Mouse (Mus musculus) cerebellum, adult 2 months (tissue): ENCODE results near the gene Rxfp3. TPM values are rescaled to one million over a fixed set of nuclear protein-coding genes. Genes with fewer than 3 reads are reported as not detected.

Experiments used
- DNase-seq, 2 experiments: peaks; one replicate each; pipeline ENCODE4 v3.0.0; 2021
- H3K27ac ChIP-seq: fragments of 200-500 bp; 2 replicates; pipeline ENCODE4 v1.5.1; 2012; ENCODE audit warnings: low read length, control low read depth, inconsistent platforms; ENCODE audit not compliant: insufficient read depth
- H3K27me3 ChIP-seq: fragments of 200-500 bp; 2 replicates; pipeline ENCODE4 v1.6.1; 2012; ENCODE audit warnings: inconsistent platforms, mild to moderate bottlenecking, low read length, moderate library complexity; ENCODE audit not compliant: control insufficient read depth, insufficient read depth
- H3K4me1 ChIP-seq: fragments of 200-500 bp; 2 replicates; pipeline ENCODE4 v1.6.1; 2011; ENCODE audit warnings: low read length; ENCODE audit not compliant: control insufficient read depth, insufficient read depth
- H3K4me3 ChIP-seq: fragments of 200-500 bp; replicated peaks from 2 replicates; pipeline ENCODE3; 2011; ENCODE audit warnings: mild to moderate bottlenecking, low read depth, low read length, control low read depth; ENCODE audit not compliant: insufficient read depth
- CTCF ChIP-seq: fragments of 200-500 bp; IDR thresholded peaks from 2 replicates; pipeline ENCODE4 v1.5.1; 2011; ENCODE audit warnings: low read depth, mild to moderate bottlenecking, control low read depth, low read length, moderate library complexity, borderline replicate concordance; ENCODE audit not compliant: insufficient read depth
- POLR2A ChIP-seq: fragments of 200-500 bp; IDR thresholded peaks from 2 replicates; pipeline ENCODE4 v1.6.1; 2011; ENCODE audit warnings: low read length, control low read depth, borderline replicate concordance; ENCODE audit not compliant: insufficient read depth
- WGBS: fragments of 180-500 bp; shearing (Covaris S2); methylation state at CpG from one replicate; pipeline ENCODE4 v1.1.7; 2018; 5-methylcytosine and 5-hydroxymethylcytosine counted together
- polyA plus RNA-seq: library from polyadenylated mRNA; depleted of rRNA; stranded (reverse); fragments of >200 nt; gene quantifications from 2 replicates; pipeline ENCODE4 v1.2.3, GENCODE M21; 2012

Rxfp3 gene
- polyA plus RNA-seq, 1 experiment: 0.33 TPM

DNA sequence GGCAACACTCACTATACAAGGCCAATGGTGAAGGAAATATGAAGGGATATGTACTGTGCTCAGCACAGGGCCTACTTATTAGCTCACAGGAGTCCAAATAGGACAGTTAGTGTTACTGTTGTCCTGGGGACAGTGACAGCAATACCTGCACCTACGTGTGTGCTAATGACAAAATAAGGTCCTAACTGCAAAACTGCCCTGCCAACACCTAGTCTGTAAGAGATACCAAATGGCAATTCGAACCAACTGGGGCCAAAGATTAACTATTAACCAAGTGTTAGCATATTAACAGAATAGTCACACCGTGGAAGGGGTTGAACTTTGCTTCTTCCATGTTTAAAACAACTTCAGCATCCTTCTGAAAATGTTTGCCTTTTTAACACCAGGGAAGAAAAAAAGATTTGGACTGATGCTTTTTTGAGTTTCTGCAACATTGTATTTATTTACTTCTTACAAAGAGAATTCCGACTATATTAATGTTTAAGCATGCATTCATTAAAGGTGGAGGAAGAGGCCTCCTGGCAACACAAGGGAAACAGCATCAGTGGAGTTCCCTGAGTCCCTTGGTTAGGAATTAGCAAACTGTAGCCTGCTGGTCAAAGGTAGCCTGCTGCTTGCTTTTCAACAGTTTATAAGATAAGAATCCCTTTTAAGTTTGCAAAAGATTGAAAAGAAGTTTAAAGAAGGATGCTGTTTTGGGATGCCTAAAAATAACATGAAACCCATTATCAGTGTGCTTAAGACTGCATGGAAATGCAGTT, 10.8 kb downstream of the Rxfp3 start:
- no peak overlapping the region for H3K4me3 ChIP-seq
- WGBS: 68% methylated on average over 4 of the region's 4 CpGs
- H3K27ac ChIP-seq: no peak overlapping the region
- H3K4me1 ChIP-seq: no peaks in the 10 kb centered on the region
- no peak for TF ChIP-seq POLR2A
- no peak for TF ChIP-seq CTCF
- H3K27me3 ChIP-seq: no peaks in the 10 kb centered on the region
- DNase-seq: no peak

DNA sequence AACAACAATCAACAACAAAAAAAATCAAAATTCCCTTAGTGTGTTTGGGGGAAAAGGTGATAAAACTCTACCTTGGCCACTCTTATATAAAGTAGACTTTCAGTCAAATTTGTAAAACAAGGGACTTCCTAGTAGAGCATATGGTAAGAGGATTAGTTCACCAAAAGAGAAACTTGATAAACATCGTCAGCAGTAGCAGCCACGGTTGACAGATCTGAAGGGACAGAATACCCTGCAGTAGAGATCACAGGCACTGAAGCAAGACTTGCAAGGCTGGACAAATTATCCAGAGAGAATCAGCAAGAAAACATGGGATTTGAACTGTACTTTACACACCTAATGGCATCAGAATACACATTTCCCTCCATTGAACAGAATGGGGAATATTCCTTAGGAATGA, 22.9 kb downstream of the Rxfp3 start:
- DNase-seq: no peak
- Histone ChIP-seq H3K4me1 (no peaks in the 10 kb centered on the region), H3K27ac (no peak overlapping the region), H3K4me3 (no peak overlapping the region), H3K27me3 (no peaks in the 10 kb centered on the region)
- TF ChIP-seq POLR2A: no peak
- TF ChIP-seq CTCF: no peak
- WGBS: 32% methylated on average over 2 of the region's 2 CpGs

DNA sequence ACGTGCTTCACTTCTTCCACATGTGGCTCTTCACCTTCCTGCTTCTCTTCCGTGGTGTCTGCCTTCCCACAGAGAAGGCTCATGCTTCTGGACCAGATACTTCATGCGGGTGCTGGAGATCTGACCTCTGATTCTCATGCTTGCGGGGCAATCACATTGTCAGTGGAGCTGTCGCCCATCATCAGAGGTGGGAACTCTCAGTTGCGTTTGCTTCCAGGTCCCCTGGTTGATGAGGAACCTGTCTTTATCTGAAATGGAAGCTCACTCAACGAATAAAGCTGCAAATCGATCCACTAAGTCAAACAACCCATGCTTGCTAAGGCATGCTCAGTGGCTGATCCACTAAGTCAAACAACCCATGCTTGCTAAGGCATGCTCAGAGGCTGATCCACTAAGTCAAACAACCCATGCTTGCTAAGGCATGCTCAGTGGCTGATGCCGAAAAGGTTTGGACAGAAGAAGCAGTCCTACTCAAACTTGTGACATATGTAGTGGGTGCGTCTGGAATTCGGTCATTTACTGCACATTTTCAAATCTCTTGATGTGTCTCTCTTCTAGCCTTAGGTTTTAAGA, 26.7 kb downstream of the Rxfp3 start:
- H3K4me3 ChIP-seq: no peak overlapping the region
- no peak overlapping the region for H3K27ac ChIP-seq
- TF ChIP-seq POLR2A (no peak), CTCF (no peak)
- H3K4me1 ChIP-seq: no peaks in the 10 kb centered on the region
- H3K27me3 ChIP-seq: no peaks in the 10 kb centered on the region
- DNase-seq: no peak
- 91% methylated on average over 11 of the region's 11 CpGs for WGBS

DNA sequence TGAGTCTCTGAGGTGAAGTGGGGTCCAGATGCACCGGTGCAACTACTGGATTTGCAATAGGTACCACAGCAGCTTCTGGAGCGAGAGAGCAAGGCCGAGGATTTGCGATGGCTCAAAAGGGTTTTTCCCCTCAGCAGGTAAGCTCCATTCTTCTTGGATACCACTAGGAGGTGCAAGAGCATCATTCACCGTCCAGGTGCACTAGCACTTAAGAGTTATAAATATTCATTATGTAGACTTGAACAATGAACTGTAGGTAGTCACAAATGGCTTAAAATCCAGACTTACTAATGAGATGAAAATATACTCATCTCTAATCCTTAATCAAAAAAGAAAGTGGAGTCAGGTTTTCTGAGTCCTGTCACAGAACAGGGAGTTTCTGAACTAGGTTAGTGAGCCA, 29.0 kb downstream of the Rxfp3 start:
- no peak overlapping the region for H3K27ac ChIP-seq
- TF ChIP-seq CTCF: no peak
- TF ChIP-seq POLR2A: no peak
- H3K27me3 ChIP-seq: no peaks in the 10 kb centered on the region
- no peak overlapping the region for H3K4me3 ChIP-seq
- WGBS: 28% methylated on average over 5 of the region's 5 CpGs
- no peaks in the 10 kb centered on the region for H3K4me1 ChIP-seq
- no peak for DNase-seq

DNA sequence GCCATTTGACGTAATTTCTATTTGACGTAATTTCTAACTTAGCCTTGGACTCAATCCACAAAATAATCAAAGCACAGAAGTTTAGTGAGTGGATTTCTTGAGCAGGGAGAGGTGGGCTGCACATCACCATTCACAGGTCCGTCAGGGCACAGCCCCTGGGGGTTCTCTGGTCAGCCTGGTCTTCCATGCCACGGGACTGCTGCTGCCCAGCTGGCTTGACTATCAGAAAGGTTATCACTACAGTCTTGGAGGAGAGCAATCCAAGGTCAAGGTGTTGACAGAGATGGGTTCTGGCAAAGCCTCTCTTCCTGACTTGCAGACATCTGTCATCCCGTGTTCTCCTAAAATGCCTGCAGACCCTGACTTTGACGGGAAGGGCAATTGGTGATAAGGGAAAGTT, 33.1 kb downstream of the Rxfp3 start:
- H3K4me1 ChIP-seq: no peaks in the 10 kb centered on the region
- no peak for DNase-seq
- H3K4me3 ChIP-seq: no peak overlapping the region
- WGBS: 77% methylated on average over 6 of the region's 6 CpGs
- H3K27ac ChIP-seq: no peak overlapping the region
- no peak for TF ChIP-seq CTCF
- no peak for TF ChIP-seq POLR2A
- H3K27me3 ChIP-seq: no peaks in the 10 kb centered on the region

DNA sequence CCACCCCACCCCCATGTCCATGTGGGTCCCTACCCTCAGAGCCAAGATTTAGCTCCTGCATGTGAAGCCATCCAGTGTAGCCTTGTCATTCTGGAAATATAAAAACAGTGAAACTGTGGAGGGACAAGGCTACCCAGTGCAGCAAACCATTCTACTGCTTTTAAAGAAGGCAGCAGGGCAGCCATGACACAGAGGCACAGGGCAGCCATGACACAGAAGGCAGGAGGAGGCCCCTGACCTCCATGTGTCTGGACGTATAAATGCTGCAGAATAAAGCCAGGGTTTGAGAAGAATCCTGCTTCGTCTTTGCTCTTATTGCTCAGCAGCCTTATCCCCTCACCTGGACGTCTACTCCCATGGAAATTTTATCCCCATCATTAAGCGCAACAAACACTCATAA, 34.0 kb downstream of the Rxfp3 start:
- 85% methylated on average over 4 of the region's 4 CpGs for WGBS
- Histone ChIP-seq H3K27ac (no peak overlapping the region), H3K4me1 (no peaks in the 10 kb centered on the region), H3K4me3 (no peak overlapping the region), H3K27me3 (no peaks in the 10 kb centered on the region)
- no peak for DNase-seq
- no peak for TF ChIP-seq CTCF
- no peak for TF ChIP-seq POLR2A

DNA sequence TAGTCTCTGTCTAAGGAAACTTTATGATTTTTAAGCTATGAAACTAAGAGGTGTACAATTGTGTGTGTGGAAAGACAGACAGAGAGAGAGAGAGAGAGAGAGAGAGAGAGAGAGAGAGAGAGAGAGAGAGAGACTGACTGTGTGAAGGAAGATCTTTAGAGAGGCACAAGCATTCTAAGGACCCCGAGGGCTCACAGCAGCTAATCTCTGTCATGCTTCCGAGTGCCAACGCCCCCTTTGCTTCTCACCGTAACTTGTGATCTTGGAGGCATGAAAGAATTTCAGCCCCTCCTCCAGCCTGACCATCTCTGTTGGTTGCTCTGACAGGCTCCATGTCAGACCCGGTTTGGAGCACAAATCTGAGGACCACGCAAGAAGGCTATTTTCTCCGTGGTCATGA, 37.4 kb downstream of the Rxfp3 start, which contains the start of gene Slc45a2:
Slc45a2 (plus strand) TSS at position 301 of the 400 bp plus-strand sequence.
- Histone ChIP-seq H3K27me3 (no peaks in the 10 kb centered on the region), H3K4me3 (peak within 1 kb of the TSS; percentile 32), H3K27ac (no peak within 1 kb of the TSS), H3K4me1 (no peaks in the 10 kb centered on the region)
- DNase-seq: no peak
- WGBS: 38% methylated on average over 7 of the region's 7 CpGs
- TF ChIP-seq POLR2A (no peak), CTCF (no peak)

DNA sequence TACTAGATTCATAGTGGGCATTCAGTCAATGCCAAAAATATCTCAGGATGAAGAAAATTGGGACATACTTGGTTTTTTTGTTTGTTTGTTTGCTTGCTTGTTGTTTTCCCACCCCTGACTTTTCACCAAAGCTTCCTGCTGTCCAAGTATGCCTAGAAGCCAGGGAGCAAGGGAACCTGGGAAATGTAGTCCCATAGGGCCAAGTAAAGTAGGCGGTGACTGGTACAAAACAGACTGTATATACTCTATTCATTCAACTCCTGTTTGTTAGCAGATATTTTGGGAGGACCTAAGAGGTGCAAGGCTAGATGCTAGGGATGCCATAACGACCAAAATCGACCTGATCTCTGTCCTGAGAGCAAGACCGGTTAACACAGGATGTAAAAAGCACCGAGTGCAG, 38.0 kb downstream of the Rxfp3 start:
- TF ChIP-seq POLR2A: no peak
- no peak for TF ChIP-seq CTCF
- Histone ChIP-seq H3K4me1 (no peaks in the 10 kb centered on the region), H3K27me3 (no peaks in the 10 kb centered on the region), H3K27ac (no peak overlapping the region), H3K4me3 (peak overlapping the region; percentile 32)
- no peak for DNase-seq
- 42% methylated on average over 5 of the region's 5 CpGs for WGBS
